Mouse (Mus musculus): ENCODE measurements around the gene Fbxo41. TPM values are rescaled to one million over a fixed set of nuclear protein-coding genes. Genes with fewer than 3 reads are reported as not detected.

Gene Fbxo41
- polyA plus RNA-seq (2016; fragmentation: Nextera tagmentation; extraction: Ambion mirVana), result 0.60 and 0.97 TPM in 2 replicates

GRCm38 (mm10) chr6:85502911-85503250 lies at the start of gene Fbxo41:
Fbxo41 (minus strand) TSS chr6:85502994.
- Histone ChIP-seq H3K9me3 (no peaks in the 10 kb centered on the region), H3K36me3 (no peaks in the 10 kb centered on the region), H3K4me3 (peak within 1 kb of the TSS; percentile 81), H3K27me3 (ENCODE audit: insufficient read depth, poor library complexity, severe bottlenecking) (peaks cover 53% of the 10 kb centered on the region), H3K27ac (peak within 1 kb of the TSS; percentile 90), H3K4me1 (replicated peaks) (peaks cover 25% of the 10 kb centered on the region)
- 2% methylated on average over 22 of the region's 22 CpGs for WGBS
- peak; percentile 58 for DNase-seq (ENCODE audit: low spot score)

GRCm38 (mm10) chr6:85547642-85548041 lies 44.8 kb upstream of the Fbxo41 start:
- H3K4me3 ChIP-seq, result no peak overlapping the region
- H3K9me3 ChIP-seq, result no peaks in the 10 kb centered on the region
- no peaks in the 10 kb centered on the region for H3K4me1 ChIP-seq (replicated peaks)
- H3K27me3 ChIP-seq (ENCODE audit: insufficient read depth, poor library complexity, severe bottlenecking), result no peaks in the 10 kb centered on the region
- no peak for DNase-seq (ENCODE audit: low spot score)
- 92% methylated on average over 5 of the region's 5 CpGs for WGBS
- no peaks in the 10 kb centered on the region for H3K36me3 ChIP-seq
- H3K27ac ChIP-seq, result no peak overlapping the region

- H3K9me3 ChIP-seq, result no peaks in the 10 kb centered on the region
- H3K36me3 ChIP-seq, result no peaks in the 10 kb centered on the region
- DNase-seq (ENCODE audit: low spot score), result no peak
- no peaks in the 10 kb centered on the region for H3K4me1 ChIP-seq (replicated peaks)
- H3K27ac ChIP-seq, result no peak overlapping the region
- no peak overlapping the region for H3K4me3 ChIP-seq
- 71% methylated on average over 13 of the region's 13 CpGs for WGBS
- no peaks in the 10 kb centered on the region for H3K27me3 ChIP-seq (ENCODE audit: insufficient read depth, poor library complexity, severe bottlenecking)
Observed at GRCm38 (mm10) chr6:85544251-85544881, 41.6 kb upstream of the Fbxo41 start.

GRCm38 (mm10) chr6:85543351-85544175 lies 40.8 kb upstream of the Fbxo41 start:
- Histone ChIP-seq H3K27ac (no peak overlapping the region), H3K27me3 (ENCODE audit: insufficient read depth, poor library complexity, severe bottlenecking) (no peaks in the 10 kb centered on the region), H3K4me1 (replicated peaks) (no peaks in the 10 kb centered on the region), H3K36me3 (no peaks in the 10 kb centered on the region), H3K9me3 (no peaks in the 10 kb centered on the region), H3K4me3 (no peak overlapping the region)
- DNase-seq (ENCODE audit: low spot score), result no peak
- WGBS, result 82% methylated on average over 10 of the region's 10 CpGs

GRCm38 (mm10) chr6:85522825-85523224 lies 20.0 kb upstream of the Fbxo41 start:
- 70% methylated on average over 2 of the region's 2 CpGs for WGBS
- H3K36me3 ChIP-seq, result no peaks in the 10 kb centered on the region
- H3K27me3 ChIP-seq (ENCODE audit: insufficient read depth, poor library complexity, severe bottlenecking), result no peaks in the 10 kb centered on the region
- no peaks in the 10 kb centered on the region for H3K9me3 ChIP-seq
- H3K4me3 ChIP-seq, result no peak overlapping the region
- H3K4me1 ChIP-seq (replicated peaks), result peaks cover 9% of the 10 kb centered on the region
- H3K27ac ChIP-seq, result no peak overlapping the region
- no peak for DNase-seq (ENCODE audit: low spot score)

GRCm38 (mm10) chr6:85522026-85522425 lies 19.2 kb upstream of the Fbxo41 start:
- DNase-seq (ENCODE audit: low spot score), result no peak
- H3K4me1 ChIP-seq (replicated peaks), result peaks cover 9% of the 10 kb centered on the region
- WGBS, result 91% methylated on average over 5 of the region's 5 CpGs

GRCm38 (mm10) chr6:85518091-85518693 lies 15.4 kb upstream of the Fbxo41 start:
- no peak overlapping the region for H3K27ac ChIP-seq
- H3K4me3 ChIP-seq, result no peak overlapping the region
- DNase-seq (ENCODE audit: low spot score), result peak; percentile 11
- H3K27me3 ChIP-seq (ENCODE audit: insufficient read depth, poor library complexity, severe bottlenecking), result peaks cover 36% of the 10 kb centered on the region
- peaks cover 15% of the 10 kb centered on the region for H3K4me1 ChIP-seq (replicated peaks)
- 50% methylated on average over 5 of the region's 5 CpGs for WGBS
- no peaks in the 10 kb centered on the region for H3K36me3 ChIP-seq
- H3K9me3 ChIP-seq, result no peaks in the 10 kb centered on the region

More at GRCm38 (mm10) chr6:85522026-85522425, 19.2 kb upstream of the Fbxo41 start:
- H3K27me3 ChIP-seq (ENCODE audit: insufficient read depth, poor library complexity, severe bottlenecking), result no peaks in the 10 kb centered on the region; the same call in 1 of the 2 replicates
- H3K9me3 ChIP-seq, result no peaks in the 10 kb centered on the region
- no peaks in the 10 kb centered on the region for H3K36me3 ChIP-seq
- H3K27ac ChIP-seq, result no peak overlapping the region
- H3K4me3 ChIP-seq, result no peak overlapping the region

GRCm38 (mm10) chr6:85515941-85516340 lies 13.1 kb upstream of the Fbxo41 start:
- DNase-seq (ENCODE audit: low spot score), result no peak
- WGBS, result 81% methylated on average over 4 of the region's 4 CpGs
- peaks cover 59% of the 10 kb centered on the region for H3K27me3 ChIP-seq (ENCODE audit: insufficient read depth, poor library complexity, severe bottlenecking)

GRCm38 (mm10) chr6:85513531-85513910 lies 10.7 kb upstream of the Fbxo41 start, which contains the start of gene Egr4:
Egr4 (minus strand) TSS chr6:85513589.
- H3K4me1 ChIP-seq (replicated peaks), result peaks cover 33% of the 10 kb centered on the region
- H3K27ac ChIP-seq, result no peak within 1 kb of the TSS; the same call in 1 of the 2 replicates
- H3K4me3 ChIP-seq, result peak within 1 kb of the TSS; percentile 56
- under 1% methylated on average over 38 of the region's 38 CpGs for WGBS
- H3K9me3 ChIP-seq, result no peaks in the 10 kb centered on the region
- peak; percentile 63 for DNase-seq (ENCODE audit: low spot score)
- H3K36me3 ChIP-seq, result no peaks in the 10 kb centered on the region
- H3K27me3 ChIP-seq (ENCODE audit: insufficient read depth, poor library complexity, severe bottlenecking), result peaks cover 83% of the 10 kb centered on the region

More at GRCm38 (mm10) chr6:85515941-85516340, 13.1 kb upstream of the Fbxo41 start:
- no peaks in the 10 kb centered on the region for H3K36me3 ChIP-seq
- H3K27ac ChIP-seq, result no peak overlapping the region
- no peak overlapping the region for H3K4me3 ChIP-seq
- H3K4me1 ChIP-seq (replicated peaks), result peaks cover 36% of the 10 kb centered on the region
- H3K9me3 ChIP-seq, result no peaks in the 10 kb centered on the region

GRCm38 (mm10) chr6:85512577-85513530 lies 10.1 kb upstream of the Fbxo41 start:
- Histone ChIP-seq H3K4me1 (replicated peaks) (peaks cover 27% of the 10 kb centered on the region), H3K4me3 (peak overlapping the region; percentile 56), H3K36me3 (no peaks in the 10 kb centered on the region), H3K27me3 (ENCODE audit: insufficient read depth, poor library complexity, severe bottlenecking) (peaks cover 90% of the 10 kb centered on the region), H3K9me3 (no peaks in the 10 kb centered on the region), H3K27ac (no peak overlapping the region; the same call in 1 of the 2 replicates)
- peak; percentile 39 for DNase-seq (ENCODE audit: low spot score)
- 1% methylated on average over 90 of the region's 90 CpGs for WGBS

- H3K9me3 ChIP-seq, result no peaks in the 10 kb centered on the region
- H3K27me3 ChIP-seq (ENCODE audit: insufficient read depth, poor library complexity, severe bottlenecking), result peaks cover 91% of the 10 kb centered on the region
- no peak for DNase-seq (ENCODE audit: low spot score)
- peak overlapping the region; percentile 56 for H3K4me3 ChIP-seq
- no peak overlapping the region for H3K27ac ChIP-seq
- peaks cover 27% of the 10 kb centered on the region for H3K4me1 ChIP-seq (replicated peaks)
- H3K36me3 ChIP-seq, result no peaks in the 10 kb centered on the region
- under 1% methylated on average over 36 of the region's 36 CpGs for WGBS
Observed at GRCm38 (mm10) chr6:85512056-85512440, 9.3 kb upstream of the Fbxo41 start.

All from hindbrain, embryonic 10.5 days (tissue).